Mouse (Mus musculus) MEL (cell line): ENCODE results near the gene Hdac4. TPM values are rescaled to one million over a fixed set of nuclear protein-coding genes. Genes with fewer than 3 reads are reported as not detected.

ENCODE experiments used
- DNase-seq: peaks from one replicate; pipeline ENCODE4 v3.0.0; 2011; ENCODE audit warnings: low read depth, low spot score
- H3K27ac ChIP-seq: 2 replicates; pipeline ENCODE4 v1.5.1; 2012; ENCODE audit warnings: low read depth, mild to moderate bottlenecking, control low read depth, low read length, moderate library complexity; ENCODE audit not compliant: control insufficient read depth
- H3K27me3 ChIP-seq, 2 experiments: fragments of 150-350 bp in 1 of 2; sonication (generic) in 1 of 2; 2 replicates each; pipeline ENCODE4 v1.6.1; 2012; ENCODE audit warnings: low read length in 2 of 2, mild to moderate bottlenecking in 2 of 2, improper control_type of control experiment in 1 of 2, moderate library complexity in 1 of 2; ENCODE audit not compliant: insufficient read depth in 2 of 2, control insufficient read depth in 1 of 2
- H3K36me3 ChIP-seq, 2 experiments: 2 replicates each; pipeline ENCODE4 v1.6.1; 2012 to 2014; ENCODE audit warnings: low read length in 2 of 2, improper control_type of control experiment in 1 of 2, inconsistent platforms in 1 of 2, mild to moderate bottlenecking in 1 of 2; ENCODE audit not compliant: insufficient read depth in 2 of 2, control insufficient read depth in 1 of 2
- H3K4me1 ChIP-seq, 2 experiments: fragments of 150-350 bp in 1 of 2; sonication (generic) in 1 of 2; 2 replicates each; pipeline ENCODE4 v1.6.1; 2012; ENCODE audit warnings: low read length in 2 of 2, improper control_type of control experiment in 1 of 2, mild to moderate bottlenecking in 1 of 2; ENCODE audit not compliant: insufficient read depth in 2 of 2, control insufficient read depth in 1 of 2
- H3K4me3 ChIP-seq, 2 experiments: fragments of 150-350 bp in 1 of 2; sonication (generic) in 1 of 2; 2 replicates each; pipeline ENCODE4 v1.5.1; 2012; ENCODE audit warnings: low read depth in 2 of 2, low read length in 2 of 2, mild to moderate bottlenecking in 2 of 2, moderate library complexity in 2 of 2, control low read depth in 1 of 2, improper control_type of control experiment in 1 of 2; ENCODE audit not compliant: control insufficient read depth in 1 of 2, insufficient read depth in 1 of 2
- H3K79me2 ChIP-seq: 2 replicates; pipeline ENCODE4 v1.6.1; 2012; ENCODE audit warnings: mild to moderate bottlenecking, low read length, moderate library complexity; ENCODE audit not compliant: control insufficient read depth, poor library complexity, insufficient read depth
- H3K9ac ChIP-seq: 2 replicates; pipeline ENCODE4 v1.6.1; 2012; ENCODE audit warnings: low read depth, mild to moderate bottlenecking, control low read depth, low read length, moderate library complexity; ENCODE audit not compliant: control insufficient read depth, poor library complexity, severe bottlenecking
- H3K9me3 ChIP-seq: fragments of 150-350 bp; sonication (generic); replicated peaks from 2 replicates; pipeline ENCODE4 v1.6.1; 2012; ENCODE audit warnings: mild to moderate bottlenecking, low read length, improper control_type of control experiment, moderate library complexity; ENCODE audit not compliant: insufficient read depth
- CTCF ChIP-seq, 3 experiments: IDR thresholded peaks in 2 of 3; conservative IDR thresholded peaks in 1 of 3; 2 replicates each; pipeline ENCODE4 v1.5.1; 2011 to 2012; ENCODE audit warnings: low read length in 3 of 3, low read depth in 2 of 3, mild to moderate bottlenecking in 2 of 3, improper control_type of control experiment in 1 of 3, inconsistent platforms in 1 of 3, mixed read lengths in 1 of 3, moderate library complexity in 1 of 3; ENCODE audit not compliant: control insufficient read depth in 1 of 3, insufficient read depth in 1 of 3, poor library complexity in 1 of 3, severe bottlenecking in 1 of 3
- EP300 ChIP-seq, 2 experiments: IDR thresholded peaks; 2 replicates each; pipeline ENCODE4 v1.6.1; 2011; ENCODE audit warnings: improper control_type of control experiment in 2 of 2, low read length in 2 of 2, low read depth in 1 of 2, mild to moderate bottlenecking in 1 of 2
- GABPA ChIP-seq: IDR thresholded peaks from 2 replicates; pipeline ENCODE4 v1.6.1; 2012; ENCODE audit warnings: low read depth, mild to moderate bottlenecking, inconsistent platforms, low read length, improper control_type of control experiment, moderate library complexity
- JUND ChIP-seq: IDR thresholded peaks from 2 replicates; pipeline ENCODE4 v1.6.1; 2011; ENCODE audit warnings: low read depth, mild to moderate bottlenecking, improper control_type of control experiment, low read length
- MAFK ChIP-seq: IDR thresholded peaks from 2 replicates; pipeline ENCODE4 v1.6.1; 2011; ENCODE audit warnings: low read depth, mild to moderate bottlenecking, low read length, improper control_type of control experiment, borderline replicate concordance
- MAX ChIP-seq: IDR thresholded peaks from 2 replicates; pipeline ENCODE4 v1.6.1; 2011; ENCODE audit warnings: low read length, improper control_type of control experiment
- MEF2A ChIP-seq: IDR thresholded peaks from 2 replicates; pipeline ENCODE4 v1.6.1; 2014; ENCODE audit warnings: low read depth, mild to moderate bottlenecking, inconsistent platforms, low read length, improper control_type of control experiment; ENCODE audit not compliant: poor library complexity, insufficient replicate concordance, severe bottlenecking; ENCODE audit errors: extremely low read depth
- MXI1 ChIP-seq: IDR thresholded peaks from 2 replicates; pipeline ENCODE4 v1.6.1; 2011; ENCODE audit warnings: mild to moderate bottlenecking, low read depth, low read length, improper control_type of control experiment
- MYB ChIP-seq: IDR thresholded peaks from 2 replicates; pipeline ENCODE4 v1.6.1; 2011; ENCODE audit warnings: mild to moderate bottlenecking, low read depth, low read length, improper control_type of control experiment
- MYC ChIP-seq: IDR thresholded peaks from 2 replicates; pipeline ENCODE4 v1.6.1; 2011; ENCODE audit warnings: low read depth, mild to moderate bottlenecking, low read length, improper control_type of control experiment, moderate library complexity
- NELFE ChIP-seq: IDR thresholded peaks from 2 replicates; pipeline ENCODE4 v1.6.1; 2011; ENCODE audit warnings: low read depth, low read length, improper control_type of control experiment
- NRF1 ChIP-seq: IDR thresholded peaks from 2 replicates; pipeline ENCODE4 v1.6.1; 2014; ENCODE audit warnings: low read depth, mild to moderate bottlenecking, inconsistent platforms, low read length, improper control_type of control experiment, moderate library complexity; ENCODE audit not compliant: poor library complexity, insufficient read depth, severe bottlenecking
- POLR2A ChIP-seq, 2 experiments: IDR thresholded peaks; 2 replicates each; pipeline ENCODE4 v1.6.1; 2011 to 2012; ENCODE audit warnings: low read length in 2 of 2, mild to moderate bottlenecking in 2 of 2, control low read depth in 1 of 2, improper control_type of control experiment in 1 of 2, low read depth in 1 of 2, moderate library complexity in 1 of 2; ENCODE audit not compliant: control insufficient read depth in 1 of 2, insufficient read depth in 1 of 2, poor library complexity in 1 of 2
- POLR2AphosphoS2 ChIP-seq: IDR thresholded peaks from 2 replicates; pipeline ENCODE4 v1.6.1; 2011; ENCODE audit warnings: low read length, improper control_type of control experiment
- SIN3A ChIP-seq: IDR thresholded peaks from 2 replicates; pipeline ENCODE4 v1.6.1; 2012; ENCODE audit warnings: low read length, improper control_type of control experiment, inconsistent platforms
- TBP ChIP-seq: IDR thresholded peaks from 2 replicates; pipeline ENCODE4 v1.8.0; 2011; ENCODE audit warnings: low read depth, low read length, improper control_type of control experiment
- TCF12 ChIP-seq: IDR thresholded peaks from 2 replicates; pipeline ENCODE4 v1.6.1; 2014; ENCODE audit warnings: low read depth, mild to moderate bottlenecking, inconsistent platforms, low read length, improper control_type of control experiment, moderate library complexity
- UBTF ChIP-seq: IDR thresholded peaks from 2 replicates; pipeline ENCODE4 v1.6.1; 2012; ENCODE audit warnings: low read depth, mild to moderate bottlenecking, inconsistent platforms, low read length, improper control_type of control experiment, moderate library complexity, borderline replicate concordance; ENCODE audit not compliant: insufficient read depth
- USF2 ChIP-seq, 2 experiments: IDR thresholded peaks; 2 replicates each; pipeline ENCODE4 v1.6.1; 2011 to 2012; ENCODE audit warnings: improper control_type of control experiment in 2 of 2, low read length in 2 of 2, borderline replicate concordance in 1 of 2, inconsistent platforms in 1 of 2, low read depth in 1 of 2, mild to moderate bottlenecking in 1 of 2; ENCODE audit not compliant: insufficient read depth in 1 of 2
- ZC3H11A ChIP-seq: IDR thresholded peaks from 2 replicates; pipeline ENCODE4 v1.6.1; 2012; ENCODE audit warnings: low read depth, mild to moderate bottlenecking, inconsistent platforms, low read length, improper control_type of control experiment
- ZKSCAN1 ChIP-seq: IDR thresholded peaks from 2 replicates; pipeline ENCODE4 v1.6.1; 2012; ENCODE audit warnings: low read depth, mild to moderate bottlenecking, inconsistent platforms, low read length, improper control_type of control experiment, moderate library complexity
- polyA plus RNA-seq, 2 experiments: library from polyadenylated mRNA; stranded (reverse) in 1 of 2; unstranded in 1 of 2; fragments of >175 nt in 1 of 2; fragments of >200 nt in 1 of 2; gene quantifications; 2 replicates each; pipeline versions ENCODE4 v1.2.1 to v1.2.4; 2012; ENCODE audit warnings: low replicate concordance in 2 of 2, low read depth in 1 of 2; ENCODE audit not compliant: insufficient read length in 2 of 2, insufficient read depth in 1 of 2, missing spikeins in 1 of 2
- total RNA-seq: library from RNA; depleted of rRNA; stranded (reverse); fragments of 300-350 nt; gene quantifications from 2 replicates; pipeline ENCODE4 v1.2.3, GENCODE M21; 2012

Gene Hdac4
- total and polyA plus RNA-seq, 3 experiments, result 11.0 to 19.5 (median 12.3) TPM

DNA sequence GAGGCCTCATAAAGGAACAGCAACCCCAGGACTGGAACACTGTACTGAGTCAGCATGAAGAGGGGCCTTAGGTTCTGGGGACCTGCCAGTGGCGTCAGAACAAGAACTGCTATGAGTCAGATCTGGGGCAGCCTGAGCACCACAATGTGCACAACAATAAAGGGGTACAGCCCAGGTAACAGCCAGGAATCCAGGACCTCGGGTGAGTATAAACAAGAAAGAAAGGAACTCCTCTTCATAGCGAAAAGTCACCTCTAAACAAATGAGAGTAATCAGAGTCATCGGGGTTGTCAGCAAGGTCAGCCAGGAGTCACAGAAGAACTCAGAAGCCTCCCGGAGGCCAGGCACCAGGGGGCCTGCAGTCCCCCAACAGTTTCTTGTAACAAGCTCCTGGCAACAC is 76.2 kb downstream of the Hdac4 start:
- TF ChIP-seq USF2 (IDR thresholded peaks at IDR 0.05; ENCODE audit: borderline replicate concordance in 1 of 2, insufficient read depth in 1 of 2, low read depth in 1 of 2, low read length in 2 of 2), result no peak
- no peak for TF ChIP-seq MAFK
- TF ChIP-seq MEF2A, result no peak
- TF ChIP-seq POLR2AphosphoS2, result no peak
- TF ChIP-seq MYB, result no peak
- no peak for TF ChIP-seq JUND
- TF ChIP-seq ZC3H11A, result no peak
- no peak for TF ChIP-seq EP300 (IDR thresholded peaks at IDR 0.05; ENCODE audit: low read depth in 1 of 2, low read length in 2 of 2)
- TF ChIP-seq ZKSCAN1, result no peak
- no peak for TF ChIP-seq UBTF
- TF ChIP-seq SIN3A, result no peak
- H3K4me3 ChIP-seq, result no peak overlapping the region
- no peak overlapping the region for H3K9ac ChIP-seq
- H3K27ac ChIP-seq, result no peak overlapping the region
- DNase-seq, result no peak
- no peaks in the 10 kb centered on the region for H3K4me1 ChIP-seq
- no peaks in the 10 kb centered on the region for H3K79me2 ChIP-seq
- H3K36me3 ChIP-seq, result peaks cover 0 to 4% of the 10 kb centered on the region in 2 experiments; a peak in 3 of 4 replicates
- H3K9me3 ChIP-seq, result no peaks in the 10 kb centered on the region
- H3K27me3 ChIP-seq, result no peaks in the 10 kb centered on the region

DNA sequence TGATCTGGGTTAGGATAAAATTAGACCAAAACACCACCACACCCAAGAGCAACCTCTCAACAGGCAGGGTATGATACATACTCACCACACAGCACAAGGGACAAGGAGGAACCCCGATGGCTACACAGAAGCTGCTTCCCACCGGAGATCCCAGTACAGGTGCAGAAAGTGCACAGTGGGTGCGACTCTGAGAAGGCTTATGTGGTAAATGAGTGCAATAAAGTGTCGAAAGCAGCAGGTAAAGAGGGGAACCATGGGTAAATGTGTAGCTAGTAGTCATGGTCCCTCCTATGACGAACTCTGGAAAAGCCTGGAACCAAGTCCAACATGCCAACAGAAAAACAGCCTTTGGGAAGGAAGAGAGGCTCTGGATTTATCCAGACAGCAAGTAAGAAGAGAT is 77.9 kb downstream of the Hdac4 start:
- TF ChIP-seq MXI1 (no peak), MEF2A (no peak), MAX (no peak), NRF1 (no peak), MYB (no peak), TCF12 (no peak), POLR2A (IDR thresholded peaks at IDR 0.05; ENCODE audit: control insufficient read depth in 1 of 2, insufficient read depth in 1 of 2, low read depth in 1 of 2, low read length in 2 of 2, poor library complexity in 1 of 2) (no peak), NELFE (no peak), MAFK (no peak), EP300 (IDR thresholded peaks at IDR 0.05; ENCODE audit: low read depth in 1 of 2, low read length in 2 of 2) (no peak), MYC (no peak), TBP (no peak), UBTF (no peak), ZKSCAN1 (no peak), CTCF (IDR thresholded peaks at IDR 0.05 in 2 of 3, conservative IDR thresholded peaks at IDR 0.05 in 1 of 3; ENCODE audit: control insufficient read depth in 1 of 3, insufficient read depth in 1 of 3, low read depth in 2 of 3, low read length in 3 of 3, poor library complexity in 1 of 3, severe bottlenecking in 1 of 3) (no peak), GABPA (no peak)
- TF ChIP-seq, all 39 proteins: peak for 0
- no peaks in the 10 kb centered on the region for H3K4me1 ChIP-seq
- H3K27ac ChIP-seq, result no peak overlapping the region
- H3K9ac ChIP-seq, result no peak overlapping the region
- no peak overlapping the region for H3K4me3 ChIP-seq
- H3K79me2 ChIP-seq, result no peaks in the 10 kb centered on the region
- no peak for DNase-seq
- no peaks in the 10 kb centered on the region for H3K9me3 ChIP-seq
- H3K36me3 ChIP-seq, result peaks cover 0 to 4% of the 10 kb centered on the region in 2 experiments; a peak in 3 of 4 replicates
- H3K27me3 ChIP-seq, result no peaks in the 10 kb centered on the region
